Mouse (Mus musculus) limb, embryonic 11.5 days (tissue): ENCODE measurements at regions not wholly inside any gene's neighbourhood (a gene's known extent, or its start where the extent isn't known, plus 50 kb on each side); places are given as distances from the start of the nearest gene placed in this dataset.
A peak's percentile ranks its signal among the peaks of the same experiment; 100 is the strongest.

Source experiments
- ATAC-seq: fragments of 200-750 bp; cut with Nextera tagmentation; 2 replicates; pipeline ENCODE4 v1.8.0; 2017; ENCODE audit warnings: low read depth; ENCODE audit not compliant: insufficient number of reproducible peaks, low FRiP score, low TSS enrichment
- DNase-seq: peaks from one replicate; pipeline ENCODE4 v3.0.0-alpha.2; 2015; ENCODE audit warnings: low spot score
- H3K27ac ChIP-seq: fragments of 300-500 bp; sonication (generic); replicated peaks from 2 replicates; pipeline ENCODE4 v1.5.1; 2014; ENCODE audit warnings: low read depth, mild to moderate bottlenecking, low read length
- H3K27me3 ChIP-seq: fragments of 300-500 bp; sonication (generic); 2 replicates; pipeline ENCODE4 v1.6.1; 2014; ENCODE audit warnings: mild to moderate bottlenecking, low read length, mixed read lengths; ENCODE audit not compliant: control insufficient read depth, insufficient read depth
- H3K36me3 ChIP-seq: fragments of 300-500 bp; sonication (generic); 2 replicates; pipeline ENCODE4 v1.6.1; 2014; ENCODE audit warnings: mild to moderate bottlenecking, low read length, moderate library complexity, mixed read lengths; ENCODE audit not compliant: control insufficient read depth, insufficient read depth
- H3K4me1 ChIP-seq: fragments of 300-500 bp; sonication (generic); 2 replicates; pipeline ENCODE4 v1.6.1; 2014; ENCODE audit warnings: low read length, mixed read lengths; ENCODE audit not compliant: control insufficient read depth, insufficient read depth
- H3K4me2 ChIP-seq: fragments of 300-500 bp; sonication (generic); 2 replicates; pipeline ENCODE4 v1.6.1; 2014; ENCODE audit warnings: low read depth, mild to moderate bottlenecking, moderate library complexity; ENCODE audit not compliant: severe bottlenecking
- H3K4me3 ChIP-seq: fragments of 300-500 bp; sonication (generic); 2 replicates; pipeline ENCODE4 v1.5.1; 2014; ENCODE audit warnings: low read depth, low read length
- H3K9ac ChIP-seq: fragments of 300-500 bp; sonication (generic); 2 replicates; pipeline ENCODE4 v1.6.1; 2014; ENCODE audit warnings: mild to moderate bottlenecking, low read length
- H3K9me3 ChIP-seq: fragments of 300-500 bp; sonication (generic); 2 replicates; pipeline ENCODE4 v1.6.1; 2016; ENCODE audit warnings: low read length; ENCODE audit not compliant: control insufficient read depth
- WGBS: fragments of 180-500 bp; shearing (Covaris S2); extraction: QIAGEN DNeasy Blood & Tissue Kit; methylation state at CpG from one replicate; pipeline ENCODE4 v1.1.7; 2014; 5-methylcytosine and 5-hydroxymethylcytosine counted together

DNA sequence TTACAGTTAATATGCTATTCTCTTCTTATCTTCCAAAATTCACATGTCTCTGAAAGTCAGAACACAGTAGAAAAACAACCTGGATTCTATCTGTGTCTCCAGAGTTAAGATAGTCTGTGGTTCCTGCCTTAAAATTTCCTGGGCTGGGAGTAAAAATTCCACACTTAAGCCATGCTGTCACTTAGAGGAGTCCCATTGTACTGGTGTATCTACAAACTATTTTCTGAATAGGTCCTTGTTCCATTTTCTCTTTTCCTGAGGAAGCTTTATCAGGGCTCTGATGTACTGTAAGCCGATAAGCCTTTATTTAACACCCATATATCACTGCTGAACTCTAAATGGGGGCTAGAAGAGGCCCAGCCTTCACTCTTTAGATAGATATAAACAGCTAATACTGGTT lies 1171.1 kb downstream of the Efnb2 start:
- no peaks in the 10 kb centered on the region for H3K36me3 ChIP-seq
- 85% methylated on average over 1 of the region's 1 CpGs for WGBS
- no peak overlapping the region for H3K4me3 ChIP-seq
- ATAC-seq (no peak), DNase-seq (no peak)
- no peaks in the 10 kb centered on the region for H3K4me1 ChIP-seq
- no peak overlapping the region for H3K4me2 ChIP-seq
- no peak overlapping the region for H3K9ac ChIP-seq
- no peaks in the 10 kb centered on the region for H3K27me3 ChIP-seq
- no peaks in the 10 kb centered on the region for H3K9me3 ChIP-seq
- no peak overlapping the region for H3K27ac ChIP-seq

DNA sequence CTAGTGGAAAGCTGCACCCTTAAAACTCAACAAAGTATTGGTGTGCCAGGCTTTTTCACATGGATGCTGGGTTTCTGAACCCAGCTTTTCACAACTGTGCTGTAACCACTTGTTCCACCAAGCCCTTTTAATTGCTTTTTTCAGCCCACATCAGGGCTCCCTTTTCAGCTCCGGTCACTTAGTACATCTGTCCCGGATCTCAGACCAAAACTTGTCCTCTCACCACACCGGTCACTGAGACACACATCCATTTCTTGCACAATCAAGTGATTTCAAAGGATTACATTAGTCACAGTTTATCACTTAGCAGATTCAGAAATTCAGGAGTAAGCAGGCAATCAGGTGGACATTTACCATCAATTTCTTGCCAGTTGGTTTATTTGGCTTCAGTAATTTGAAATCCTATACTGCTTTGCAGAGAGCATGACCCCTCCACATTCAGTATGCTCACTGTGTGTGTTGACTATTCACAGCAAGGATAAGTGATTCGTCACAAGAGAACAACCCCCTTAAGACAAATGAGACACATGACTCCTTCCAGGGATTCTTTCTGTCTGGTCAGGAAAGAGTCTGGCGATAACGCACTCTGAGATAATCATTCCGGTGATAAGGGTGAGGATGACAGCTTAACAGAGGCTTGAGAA lies 1188.8 kb downstream of the Efnb2 start:
- H3K9ac ChIP-seq, result no peak overlapping the region
- WGBS, result 36% methylated on average over 7 of the region's 7 CpGs
- ATAC-seq (no peak), DNase-seq (no peak)
- no peaks in the 10 kb centered on the region for H3K9me3 ChIP-seq
- H3K27me3 ChIP-seq, result no peaks in the 10 kb centered on the region
- no peaks in the 10 kb centered on the region for H3K36me3 ChIP-seq
- H3K4me1 ChIP-seq, result no peaks in the 10 kb centered on the region
- H3K4me3 ChIP-seq, result no peak overlapping the region
- no peak overlapping the region for H3K4me2 ChIP-seq
- no peak overlapping the region for H3K27ac ChIP-seq

DNA sequence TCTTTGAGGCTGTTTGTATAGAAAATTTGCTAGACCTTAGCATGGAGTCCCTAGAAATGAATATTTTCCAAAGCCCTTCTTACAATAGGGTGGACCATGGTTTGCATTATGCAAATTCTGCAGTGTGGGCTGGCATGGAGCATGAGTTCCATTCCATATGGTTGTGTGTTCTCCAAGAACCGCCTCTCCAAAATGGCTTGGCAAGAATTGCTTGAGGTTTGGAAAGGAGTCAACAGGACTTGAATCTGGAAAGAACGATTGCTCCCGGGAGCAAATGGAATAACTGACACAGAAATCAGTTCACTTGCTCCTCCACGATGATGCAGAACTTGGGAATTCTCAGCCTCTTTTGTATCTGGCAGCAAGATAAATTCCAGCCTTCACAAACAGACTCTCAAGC lies 1191.8 kb downstream of the Efnb2 start:
- no peak overlapping the region for H3K4me2 ChIP-seq
- WGBS, result 89% methylated on average over 4 of the region's 4 CpGs
- DNase-seq, result no peak

DNA sequence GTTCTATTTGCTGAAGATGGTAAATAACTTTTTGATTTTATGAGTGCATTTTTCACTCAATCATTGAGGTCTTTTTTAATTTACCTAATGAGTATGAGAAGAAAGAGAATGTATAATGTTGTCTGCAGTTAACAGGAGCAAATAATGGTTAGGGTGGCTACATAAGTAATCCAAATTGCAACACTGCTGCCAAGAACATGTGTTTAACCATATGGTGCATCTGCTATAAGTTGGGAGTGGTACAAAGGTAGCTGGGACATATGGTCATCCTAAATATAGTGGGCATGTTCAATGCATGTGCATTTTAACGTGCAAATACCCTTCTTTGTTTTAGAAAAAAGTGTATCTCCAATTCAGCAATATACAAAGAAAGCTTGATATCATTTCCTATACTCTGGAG lies 1198.2 kb downstream of the Efnb2 start:
- ATAC-seq (no peak), DNase-seq (no peak)
- Histone ChIP-seq H3K9me3 (no peaks in the 10 kb centered on the region), H3K36me3 (no peaks in the 10 kb centered on the region), H3K4me3 (no peak overlapping the region), H3K27me3 (no peaks in the 10 kb centered on the region), H3K9ac (no peak overlapping the region), H3K27ac (no peak overlapping the region), H3K4me2 (no peak overlapping the region), H3K4me1 (no peaks in the 10 kb centered on the region)
- 64% methylated on average over 1 of the region's 1 CpGs for WGBS

More for the DNA sequence above, 1191.8 kb downstream of the Efnb2 start:
- no peaks in the 10 kb centered on the region for H3K27me3 ChIP-seq
- no peaks in the 10 kb centered on the region for H3K36me3 ChIP-seq
- no peaks in the 10 kb centered on the region for H3K4me1 ChIP-seq
- no peaks in the 10 kb centered on the region for H3K9me3 ChIP-seq
- no peak overlapping the region for H3K4me3 ChIP-seq
- H3K9ac ChIP-seq, result no peak overlapping the region
- no peak for ATAC-seq
- no peak overlapping the region for H3K27ac ChIP-seq

DNA sequence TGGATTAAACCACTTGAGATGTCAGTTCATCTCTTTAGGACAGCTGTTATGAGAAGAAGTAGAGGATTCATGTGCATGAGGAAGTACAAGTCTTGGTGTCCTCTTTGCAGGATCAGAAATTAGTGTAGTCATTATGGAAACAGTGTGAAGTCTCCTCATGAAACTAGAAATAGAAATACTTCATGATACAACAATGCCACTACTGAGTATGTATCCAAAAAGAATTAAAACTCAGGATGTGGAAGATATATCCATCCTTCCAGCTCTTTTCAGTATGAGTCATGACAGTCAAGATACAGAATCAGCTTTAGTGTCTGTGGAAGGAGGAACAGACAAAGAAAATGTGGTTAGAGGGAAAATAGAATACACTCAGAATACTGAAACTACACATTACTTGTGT lies 1211.7 kb downstream of the Efnb2 start:
- H3K36me3 ChIP-seq, result no peaks in the 10 kb centered on the region
- H3K9me3 ChIP-seq, result no peaks in the 10 kb centered on the region
- H3K9ac ChIP-seq, result no peak overlapping the region
- H3K27me3 ChIP-seq, result no peaks in the 10 kb centered on the region
- no peak overlapping the region for H3K4me3 ChIP-seq
- H3K4me2 ChIP-seq, result no peak overlapping the region
- DNase-seq (no peak), ATAC-seq (no peak)
- H3K27ac ChIP-seq, result no peak overlapping the region
- H3K4me1 ChIP-seq, result no peaks in the 10 kb centered on the region

DNA sequence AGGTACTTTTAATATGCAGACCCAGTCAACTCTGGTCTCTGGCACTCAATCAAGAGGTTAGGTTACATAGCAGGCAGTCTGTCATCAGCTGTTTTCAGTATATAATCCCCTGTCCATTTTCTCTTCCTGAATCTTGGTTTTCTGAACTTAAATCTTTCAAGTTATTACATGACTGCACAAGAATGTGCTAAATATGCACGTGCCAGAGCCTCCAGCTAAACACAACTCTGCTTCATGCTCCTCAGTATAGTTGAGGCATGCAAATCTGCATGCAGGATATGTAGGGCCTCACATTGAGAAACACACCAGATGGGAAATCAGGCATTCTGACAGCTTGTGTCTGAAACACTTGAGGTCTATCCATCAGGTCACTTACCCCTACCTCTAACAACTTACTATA lies 1214.0 kb downstream of the Efnb2 start:
- no peaks in the 10 kb centered on the region for H3K4me1 ChIP-seq
- 50% methylated on average over 1 of the region's 1 CpGs for WGBS
- no peak for ATAC-seq
- no peak overlapping the region for H3K9ac ChIP-seq
- H3K4me2 ChIP-seq, result no peak overlapping the region
- H3K4me3 ChIP-seq, result no peak overlapping the region
- DNase-seq, result no peak
- H3K27me3 ChIP-seq, result no peaks in the 10 kb centered on the region
- no peaks in the 10 kb centered on the region for H3K9me3 ChIP-seq
- H3K36me3 ChIP-seq, result no peaks in the 10 kb centered on the region
- no peak overlapping the region for H3K27ac ChIP-seq

DNA sequence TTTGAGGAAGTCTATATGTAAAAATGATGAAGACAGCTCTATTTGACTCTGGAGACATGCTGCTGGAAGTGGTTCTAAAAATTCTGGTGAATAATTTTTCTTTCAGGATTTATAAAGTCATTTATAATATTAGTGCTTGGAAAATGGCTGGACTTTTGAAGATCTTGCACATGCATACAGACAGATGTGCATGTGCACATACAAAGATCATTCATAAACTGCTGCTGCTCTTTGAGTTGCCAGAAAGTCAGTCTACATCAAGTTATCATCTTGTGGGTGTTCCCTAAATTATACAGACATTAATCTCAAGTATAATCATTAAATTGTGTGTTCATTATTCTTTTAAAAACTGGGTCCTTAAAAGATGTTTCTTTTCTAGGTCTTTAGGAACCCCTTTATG lies 1220.2 kb downstream of the Efnb2 start:
- DNase-seq (no peak), ATAC-seq (no peak)
- no peaks in the 10 kb centered on the region for H3K27me3 ChIP-seq
- H3K9ac ChIP-seq, result no peak overlapping the region
- H3K9me3 ChIP-seq, result no peaks in the 10 kb centered on the region
- H3K4me1 ChIP-seq, result 0 out of 2 replicates have a peak, but pooled peaks cover 2% of the 10 kb centered on the region
- H3K36me3 ChIP-seq, result no peaks in the 10 kb centered on the region
- H3K4me3 ChIP-seq, result no peak overlapping the region
- no peak overlapping the region for H3K4me2 ChIP-seq
- H3K27ac ChIP-seq, result no peak overlapping the region

DNA sequence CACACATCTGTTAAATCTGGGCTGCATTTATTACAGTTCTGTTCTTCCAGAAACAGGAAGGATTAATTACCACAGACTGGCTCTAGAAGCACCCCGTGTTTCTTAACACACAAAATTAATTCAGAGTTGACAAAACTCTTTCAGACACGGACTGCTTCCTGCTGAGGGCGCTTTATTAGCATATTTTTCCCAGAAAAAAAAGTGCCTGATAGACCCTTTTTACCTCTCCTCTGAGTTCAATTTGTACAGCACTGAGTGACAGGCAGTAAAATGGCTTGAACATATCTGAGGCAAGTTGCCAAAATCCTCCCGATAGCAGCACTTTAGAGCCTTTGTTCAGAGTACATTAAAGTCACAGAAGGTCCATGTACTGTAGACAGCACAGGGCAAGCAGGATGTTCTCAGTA lies 1220.8 kb downstream of the Efnb2 start:
- DNase-seq (peak; percentile 28), ATAC-seq (peak; percentile 62; the same call in 1 of the 2 replicates)
- Histone ChIP-seq H3K36me3 (no peaks in the 10 kb centered on the region), H3K4me2 (no peak overlapping the region), H3K9ac (no peak overlapping the region), H3K27ac (no peak overlapping the region), H3K9me3 (no peaks in the 10 kb centered on the region), H3K4me1 (0 out of 2 replicates have a peak, but pooled peaks cover 2% of the 10 kb centered on the region), H3K27me3 (no peaks in the 10 kb centered on the region), H3K4me3 (no peak overlapping the region)
- 1% methylated on average over 4 of the region's 4 CpGs for WGBS

DNA sequence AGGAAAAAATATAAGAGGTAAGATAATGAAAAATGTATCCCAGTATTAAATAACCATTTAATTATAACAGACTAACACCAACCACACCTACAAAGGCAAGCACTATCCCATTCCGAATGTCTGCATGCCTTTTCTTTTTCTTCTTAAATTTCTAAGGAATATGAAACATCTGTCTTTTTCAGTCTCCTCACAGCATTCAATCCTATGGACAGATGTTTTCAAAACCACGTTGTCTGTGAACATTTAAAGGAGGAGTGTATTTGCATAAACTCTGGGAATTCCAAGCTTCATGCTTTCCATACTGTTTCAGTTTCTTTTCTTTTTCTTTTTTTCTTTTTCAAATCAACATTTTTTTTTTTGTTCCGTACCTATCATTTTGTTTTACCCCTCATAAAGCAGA lies 1221.2 kb downstream of the Efnb2 start:
- no peak overlapping the region for H3K4me3 ChIP-seq
- H3K4me1 ChIP-seq, result 0 out of 2 replicates have a peak, but pooled peaks cover 2% of the 10 kb centered on the region
- ATAC-seq (no peak), DNase-seq (no peak)
- no peak overlapping the region for H3K4me2 ChIP-seq
- H3K27ac ChIP-seq, result no peak overlapping the region
- H3K27me3 ChIP-seq, result no peaks in the 10 kb centered on the region
- no peaks in the 10 kb centered on the region for H3K9me3 ChIP-seq
- no peaks in the 10 kb centered on the region for H3K36me3 ChIP-seq
- no peak overlapping the region for H3K9ac ChIP-seq
- 21% methylated on average over 3 of the region's 3 CpGs for WGBS
